Mouse (Mus musculus) mature B cell (primary cell): ENCODE results near the gene Foxp2.

ENCODE experiments used
- in situ Hi-C: fragments of 300-500 bp; cut with MboI; formaldehyde crosslinking; loops from 2 replicates; pipeline ENCODE4 v1.14.3; 2019

The Foxp2 gene

DNA sequence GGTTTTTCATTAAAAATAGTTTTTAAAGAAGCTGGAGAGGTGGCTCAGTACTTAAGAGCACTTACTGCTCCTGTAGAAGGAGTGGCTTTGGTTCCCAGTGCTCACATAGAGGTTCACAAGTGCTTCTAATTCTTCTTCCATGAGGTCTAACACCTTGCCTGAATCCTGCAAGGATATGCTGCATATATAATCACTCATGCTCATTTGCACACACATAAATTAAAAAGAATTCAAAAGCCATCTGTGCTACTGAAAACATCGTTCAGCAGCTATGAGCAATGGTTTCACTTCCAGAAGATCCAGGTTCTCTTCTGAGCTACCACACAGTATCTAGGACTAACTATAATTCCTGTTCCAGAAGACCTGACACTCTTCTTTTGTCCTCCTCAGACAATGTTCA lies 200.4 kb downstream of the Foxp2 start:
- in situ Hi-C loops, result no loop called here

DNA sequence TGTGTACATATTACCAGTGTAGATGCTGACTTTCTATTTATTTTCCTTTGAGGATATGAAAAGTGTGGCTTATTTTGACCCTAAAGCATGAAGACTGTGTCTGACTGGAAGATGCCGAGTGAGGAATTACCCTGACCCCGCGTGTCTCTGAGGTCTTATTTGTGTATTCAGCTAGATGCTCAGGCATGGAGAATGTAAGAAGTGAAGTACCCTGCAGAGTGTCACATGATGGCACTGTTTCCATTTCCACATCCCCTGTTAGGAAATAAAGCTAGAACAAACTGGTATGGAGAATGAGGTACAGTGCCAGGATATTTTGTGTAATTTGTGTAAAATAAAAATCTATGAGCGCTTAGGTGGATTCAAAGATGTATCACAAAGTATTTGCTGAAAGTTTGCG lies 219.8 kb downstream of the Foxp2 start:
- in situ Hi-C loops, result no loop called here

DNA sequence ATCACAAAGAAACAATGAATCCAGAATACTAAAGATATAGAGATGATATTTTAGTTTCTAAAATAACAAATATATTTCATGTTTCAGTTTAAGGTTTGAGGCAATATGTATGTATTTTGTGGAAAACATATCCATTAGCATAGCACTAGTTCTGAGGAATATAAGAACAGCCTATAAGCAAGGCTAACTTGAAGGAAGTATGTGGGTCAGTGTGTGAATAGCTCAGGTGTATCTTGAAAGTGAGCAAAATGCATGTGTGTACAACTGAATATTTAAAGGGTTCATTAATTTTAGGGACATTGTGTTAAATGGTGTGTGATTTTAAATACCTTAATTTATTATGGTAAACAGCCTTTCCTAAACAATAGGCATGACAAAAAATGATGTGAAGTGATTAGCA lies 220.2 kb downstream of the Foxp2 start:
- in situ Hi-C loops, result no loop called here

DNA sequence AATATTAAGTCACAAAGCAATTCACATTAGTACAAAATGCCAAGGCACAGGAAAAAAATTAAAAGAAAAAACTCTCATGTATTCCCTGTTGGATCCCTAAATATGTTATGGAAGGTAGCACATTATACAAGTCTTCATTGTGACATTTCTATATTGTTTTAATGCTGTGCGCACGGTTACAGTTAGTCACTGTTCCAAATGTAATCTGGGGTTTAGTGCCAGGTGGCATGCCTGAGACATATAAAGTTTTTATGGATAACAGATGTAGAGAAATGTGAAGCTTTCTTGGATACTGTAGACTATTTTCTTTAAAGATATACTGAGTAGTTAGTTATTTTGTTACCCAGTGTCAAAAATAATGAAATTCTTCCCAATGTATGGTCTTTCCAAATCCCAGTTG lies 229.0 kb downstream of the Foxp2 start:
- in situ Hi-C loops, result no loop called here

DNA sequence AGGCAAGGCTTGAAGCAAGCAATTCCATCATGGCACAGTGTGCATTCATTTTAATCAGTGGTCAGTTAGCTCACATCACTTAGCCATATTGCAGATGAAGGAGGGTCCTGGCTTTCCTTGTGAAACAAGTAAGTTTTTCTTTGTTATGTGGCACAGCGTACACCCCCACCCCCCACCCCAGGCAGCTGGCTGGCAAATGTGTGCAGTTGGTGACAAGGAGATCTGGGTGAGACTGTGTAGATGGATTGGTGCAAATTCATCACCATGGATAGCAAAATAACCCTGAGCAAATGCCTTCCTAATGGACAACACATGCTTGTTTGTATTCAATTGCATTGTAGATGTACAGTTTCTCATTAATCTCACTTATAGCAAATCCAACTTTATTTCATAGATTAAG lies 240.9 kb downstream of the Foxp2 start:
- in situ Hi-C loops, result no loop called here

DNA sequence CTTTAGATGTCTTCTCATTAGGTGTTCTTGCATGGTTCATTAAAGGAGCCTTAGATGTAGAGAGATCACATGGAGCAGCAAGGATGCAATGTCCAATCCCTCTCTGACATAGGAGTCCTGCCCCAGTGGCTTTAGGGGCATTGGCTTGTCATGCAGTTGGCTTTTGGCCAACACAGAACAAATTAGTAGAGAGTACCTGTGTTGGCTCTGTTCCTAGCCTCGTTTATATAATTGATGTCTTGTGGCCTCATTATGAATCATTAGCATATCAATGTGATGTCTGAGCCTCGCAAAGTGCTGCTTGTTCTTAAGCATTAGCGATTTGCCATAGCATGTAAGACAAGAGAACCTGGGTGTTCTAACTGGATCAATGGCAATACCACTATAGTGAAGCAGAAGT lies 250.5 kb downstream of the Foxp2 start:
- in situ Hi-C loops, result no loop called here

DNA sequence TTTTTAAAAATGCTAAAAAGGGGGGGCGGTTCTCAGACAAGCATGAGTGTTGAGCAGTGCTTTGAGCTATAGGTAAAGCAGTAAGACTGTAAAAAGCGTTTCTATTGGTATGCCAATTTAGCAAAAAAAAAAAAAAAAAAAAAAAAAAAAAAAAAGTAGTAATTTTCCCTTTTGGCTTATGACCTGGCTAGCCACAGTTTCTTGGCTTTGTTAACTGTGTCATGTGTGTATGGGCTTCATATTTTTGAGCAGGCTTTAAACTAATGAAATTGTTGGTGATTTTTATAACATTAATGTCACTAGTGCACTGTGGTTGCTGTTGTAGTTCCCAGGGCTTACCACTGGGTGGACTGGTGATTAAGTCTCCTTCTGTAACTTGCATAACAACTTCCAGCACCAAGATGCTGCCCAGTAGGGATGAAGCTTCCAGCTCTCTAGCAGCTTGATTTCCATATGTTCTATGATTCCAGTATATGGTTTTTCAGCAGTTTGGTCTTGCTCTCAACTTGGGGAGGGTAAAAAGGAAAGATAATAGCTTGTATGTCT lies 262.4 kb downstream of the Foxp2 start:
- in situ Hi-C loops, result no loop called here

DNA sequence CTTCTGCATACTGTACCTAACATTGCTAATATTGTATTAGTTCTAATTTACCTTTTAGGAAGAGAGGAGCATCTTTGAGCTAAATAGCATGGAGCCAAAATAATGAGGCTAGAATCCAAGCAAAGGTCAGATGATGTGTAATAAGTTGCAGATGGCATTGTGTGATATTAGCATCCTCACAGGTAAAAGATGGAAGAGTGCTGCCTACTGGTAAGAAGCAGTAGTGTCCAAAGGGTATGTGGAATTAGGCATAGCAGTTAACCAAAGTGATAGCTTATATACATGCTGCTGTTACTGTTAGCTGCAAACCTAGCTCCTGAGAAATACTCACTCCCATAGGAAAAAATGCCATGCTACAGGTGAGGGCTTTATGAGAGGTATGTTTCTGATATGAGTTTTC lies 275.6 kb downstream of the Foxp2 start:
- in situ Hi-C loops, result no loop called here

DNA sequence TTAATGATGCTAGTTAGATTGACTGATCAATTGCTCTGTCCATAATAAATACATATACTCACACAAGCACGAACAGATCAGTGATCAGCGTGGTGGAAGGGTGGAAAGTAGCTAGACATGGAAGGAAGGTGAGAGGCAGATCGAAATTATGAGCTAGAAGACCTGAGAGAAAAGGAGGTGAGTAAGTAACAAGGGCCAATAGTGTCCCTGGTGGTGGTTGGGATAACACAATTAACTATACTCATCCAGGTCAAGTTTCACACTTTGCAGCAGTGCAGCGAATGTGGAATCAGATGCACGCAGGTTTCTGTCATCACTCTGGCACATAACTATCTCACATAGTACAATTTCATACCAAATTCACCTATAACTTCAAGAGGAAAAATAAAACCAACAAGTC lies 291.7 kb downstream of the Foxp2 start:
- in situ Hi-C loops, result no loop called here

DNA sequence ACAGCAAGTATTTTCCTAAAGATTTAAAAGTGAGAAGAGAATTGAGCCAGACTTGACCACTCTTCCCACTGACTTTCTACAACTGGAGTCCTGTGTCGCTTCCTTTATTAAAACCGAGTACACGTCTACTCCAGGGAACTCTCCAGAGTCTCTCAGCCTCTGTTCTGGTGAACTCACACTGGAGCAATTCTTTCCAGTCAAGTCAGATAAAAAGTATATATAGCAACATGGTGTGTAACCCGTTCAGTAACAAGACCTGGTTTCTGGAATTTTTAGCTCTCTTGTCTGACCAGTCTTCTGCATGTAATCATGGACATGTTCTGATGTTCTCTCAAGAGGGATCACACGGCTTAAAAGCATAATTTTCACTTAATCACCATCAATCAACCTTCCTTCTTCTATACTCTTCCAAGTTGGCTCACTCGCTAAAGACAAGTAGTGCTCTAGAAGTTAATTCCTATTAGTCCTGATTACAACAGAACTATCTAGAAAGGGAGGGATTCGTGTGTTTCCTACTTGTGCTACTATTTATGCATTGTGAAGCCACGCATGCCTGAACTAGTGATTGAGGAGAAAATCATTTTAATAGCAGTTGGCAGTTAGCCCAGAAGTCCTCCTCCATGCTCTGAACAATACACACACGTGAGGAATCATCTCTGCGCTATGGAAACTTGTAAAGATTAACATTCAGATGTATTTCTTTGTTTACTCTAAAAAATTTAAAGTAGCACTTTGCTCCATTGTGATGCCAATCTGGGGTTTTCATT lies 341.2 kb downstream of the Foxp2 start:
- in situ Hi-C loops, result no loop called here

DNA sequence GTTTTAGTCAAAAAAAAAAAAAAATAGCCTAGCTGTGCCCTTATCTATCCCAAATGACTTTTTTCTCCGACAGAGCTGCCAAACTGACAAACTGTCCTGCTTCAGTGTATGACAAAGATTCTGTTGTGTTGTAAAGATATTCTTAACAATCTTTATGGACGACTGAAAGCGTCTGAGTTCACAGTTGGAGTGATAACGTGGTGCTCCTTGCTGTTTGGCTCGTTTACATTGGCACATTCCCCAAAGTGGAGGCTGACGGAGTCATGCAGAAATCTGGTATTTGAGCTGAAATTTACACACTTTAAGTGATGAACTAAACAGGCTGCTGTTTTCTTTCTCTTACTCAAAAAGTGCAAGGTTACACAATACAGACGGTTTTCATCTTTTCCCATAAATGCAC lies 356.2 kb downstream of the Foxp2 start:
- in situ Hi-C loops, result no loop called here

DNA sequence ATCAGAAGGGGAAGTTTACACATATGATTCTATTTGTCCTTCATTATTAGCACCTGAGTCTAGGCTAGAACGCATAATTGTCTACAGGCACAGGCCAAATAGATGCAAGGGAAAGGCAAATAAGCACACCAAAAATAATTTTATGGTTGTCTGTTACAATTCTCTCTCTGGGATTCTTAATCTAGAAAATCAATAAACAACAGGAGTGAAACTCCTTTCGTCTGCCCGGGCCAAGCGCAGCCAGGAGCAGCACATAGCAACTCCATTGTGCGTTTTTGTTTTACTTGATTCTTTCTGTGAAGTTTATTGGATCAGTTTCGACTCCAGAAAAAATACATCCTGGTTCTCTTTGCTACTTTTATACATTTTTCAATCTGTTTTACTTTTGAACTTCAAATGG lies 356.7 kb downstream of the Foxp2 start:
- in situ Hi-C loops, result no loop called here

DNA sequence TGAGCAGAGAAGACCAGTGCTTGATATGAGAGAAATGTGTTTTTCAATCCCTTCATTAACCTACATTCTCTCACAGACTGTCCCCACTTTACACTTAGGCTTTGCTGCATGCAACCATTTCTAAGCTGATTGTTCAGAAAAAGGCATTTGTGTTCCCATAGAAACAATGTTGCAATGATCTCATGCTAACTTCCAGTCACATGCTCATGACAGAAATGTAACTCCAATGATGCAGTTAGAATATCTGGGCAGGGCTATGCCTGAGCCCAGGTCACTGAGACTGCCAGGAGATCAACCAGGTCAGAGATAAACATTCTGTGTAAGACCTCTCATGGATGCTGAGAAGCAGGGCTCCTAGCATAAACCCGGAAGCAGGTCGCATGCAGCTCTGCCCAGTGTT lies 367.0 kb downstream of the Foxp2 start:
- in situ Hi-C loops, result no loop called here

DNA sequence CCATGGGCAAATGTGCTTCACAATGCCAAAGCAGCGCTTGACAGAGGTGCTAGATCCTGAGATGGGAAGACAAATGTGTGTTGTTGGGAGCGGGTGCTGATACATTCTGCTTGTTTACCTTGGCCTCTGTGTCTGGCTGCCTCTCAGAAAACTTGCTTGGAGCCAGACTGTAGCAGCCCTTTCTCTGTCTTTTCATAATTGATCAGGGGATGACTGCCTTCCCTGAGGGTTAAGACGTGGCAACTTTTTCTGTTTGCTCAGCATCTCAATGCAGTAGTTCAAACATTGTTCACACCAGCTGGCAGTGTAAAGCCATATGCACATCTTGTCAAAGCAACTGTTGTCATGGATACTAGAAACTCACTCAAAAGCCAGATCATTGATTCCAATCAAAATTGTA lies 384.1 kb downstream of the Foxp2 start:
- in situ Hi-C loops, result no loop called here

DNA sequence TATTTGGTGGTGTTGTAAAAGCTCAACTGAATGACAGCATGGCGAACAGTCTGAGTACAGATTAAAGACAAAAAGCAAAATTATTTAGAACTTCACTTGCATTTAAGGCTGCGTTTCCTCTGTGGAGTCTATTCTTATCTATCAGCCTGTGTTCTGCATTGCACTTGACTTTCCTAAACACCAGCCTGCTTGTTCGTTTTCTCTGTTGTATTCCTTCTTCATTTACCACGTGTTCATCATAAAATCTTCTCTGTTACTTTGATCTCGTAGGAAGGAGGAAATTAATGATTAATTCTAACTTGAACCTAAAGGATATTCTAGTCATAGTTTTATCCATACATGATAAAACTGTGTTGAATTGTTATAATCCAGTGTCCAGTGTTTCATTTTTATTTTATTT lies 392.9 kb downstream of the Foxp2 start:
- in situ Hi-C loops, result no loop called here

DNA sequence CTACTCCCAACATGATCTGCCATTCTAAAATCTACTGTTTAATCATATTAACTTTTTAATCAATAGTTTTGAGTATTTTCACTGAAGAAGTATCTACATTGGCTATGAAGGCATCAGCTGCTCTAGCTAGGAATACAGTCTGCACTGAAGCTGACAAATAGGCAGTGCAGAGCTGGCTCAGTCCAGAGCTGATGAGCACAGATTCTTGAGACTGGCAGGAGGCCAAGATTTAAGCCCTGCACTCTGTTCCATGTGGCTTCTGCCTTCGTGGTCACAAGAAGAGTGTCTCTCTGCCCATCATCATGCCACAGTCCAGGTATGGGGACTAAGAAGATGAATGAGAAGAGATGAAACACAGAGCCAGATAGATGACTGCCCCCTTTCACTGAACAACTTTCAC lies 398.1 kb downstream of the Foxp2 start:
- in situ Hi-C loops, result no loop called here

DNA sequence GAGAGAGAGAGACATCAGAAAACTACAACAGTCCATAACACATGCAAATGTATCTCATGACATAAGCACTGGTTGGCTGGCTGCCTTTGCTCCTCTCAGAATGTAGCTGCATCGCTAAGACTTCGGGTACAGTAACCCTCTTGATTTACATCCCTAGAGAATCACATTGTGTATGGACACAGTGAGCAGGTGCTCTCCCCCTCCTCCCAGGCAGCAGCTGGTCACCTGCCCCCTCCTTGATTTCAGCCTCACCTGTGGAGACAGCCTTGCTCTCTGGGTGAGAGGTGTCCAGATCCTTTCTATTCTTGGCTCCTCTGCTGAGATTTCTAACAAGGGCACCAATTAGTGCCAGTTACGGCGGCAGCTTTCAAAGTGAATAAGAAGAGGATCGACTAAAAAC lies 409.5 kb downstream of the Foxp2 start:
- in situ Hi-C loops, result no loop called here

DNA sequence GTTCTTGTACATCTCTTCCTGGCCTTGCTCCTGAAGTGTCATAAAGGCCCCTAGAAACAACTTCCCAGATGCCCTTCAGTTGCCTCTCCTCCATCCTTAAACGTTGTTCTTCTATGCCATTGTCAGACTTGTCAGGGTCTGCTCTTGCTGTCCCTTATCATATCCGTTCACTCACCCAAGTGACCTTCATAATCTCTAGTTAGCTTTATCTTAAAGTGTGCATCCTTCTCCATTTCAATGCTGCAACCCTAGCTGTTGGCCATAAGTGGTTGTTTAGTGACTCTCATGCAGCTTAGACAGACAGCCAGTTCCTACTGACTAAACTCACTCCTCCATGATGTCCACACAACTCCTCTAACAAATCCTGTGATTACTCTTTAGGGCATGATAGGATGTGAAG lies 415.8 kb downstream of the Foxp2 start:
- in situ Hi-C loops, result no loop called here

DNA sequence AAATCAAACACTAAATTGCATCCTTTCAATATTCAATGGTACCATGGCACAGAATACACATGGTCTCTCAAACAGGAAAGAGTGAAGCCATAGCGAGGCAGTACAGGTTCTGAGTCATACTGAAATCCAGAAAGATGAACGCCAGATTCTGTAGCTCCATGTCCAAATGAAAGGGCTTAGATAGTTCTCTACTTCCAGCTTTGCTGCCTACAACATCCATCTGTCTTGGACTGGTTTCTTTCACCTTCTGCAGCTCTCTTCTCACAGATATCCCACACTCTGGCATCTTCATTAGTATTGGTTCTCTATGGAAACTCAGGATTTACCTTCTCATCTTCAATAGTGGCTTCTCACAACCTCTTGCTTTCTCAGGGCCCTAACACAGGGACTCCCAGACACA lies 417.2 kb downstream of the Foxp2 start:
- in situ Hi-C loops, result no loop called here

DNA sequence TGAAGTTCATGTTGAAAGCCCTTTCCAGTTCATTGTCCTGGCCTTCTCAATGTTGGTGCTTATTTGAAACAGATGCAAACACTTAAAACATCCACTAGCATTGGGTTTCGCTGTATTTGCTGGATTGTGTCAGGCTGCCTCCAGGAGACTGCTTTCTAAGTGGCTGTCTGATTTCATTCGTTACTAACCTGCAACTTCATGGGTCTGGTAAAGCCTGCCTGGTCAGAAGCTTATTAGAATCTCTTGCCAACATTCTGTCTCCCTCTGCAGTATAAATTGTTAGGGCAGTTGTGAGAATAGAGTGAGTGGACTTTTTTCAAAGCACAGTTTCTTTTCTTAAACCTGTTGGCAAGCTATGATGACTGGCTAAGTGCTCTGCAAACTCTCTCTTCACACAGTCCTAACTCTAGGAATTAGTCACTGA lies 420.4 kb downstream of the Foxp2 start:
- in situ Hi-C loops, result no loop called here

DNA sequence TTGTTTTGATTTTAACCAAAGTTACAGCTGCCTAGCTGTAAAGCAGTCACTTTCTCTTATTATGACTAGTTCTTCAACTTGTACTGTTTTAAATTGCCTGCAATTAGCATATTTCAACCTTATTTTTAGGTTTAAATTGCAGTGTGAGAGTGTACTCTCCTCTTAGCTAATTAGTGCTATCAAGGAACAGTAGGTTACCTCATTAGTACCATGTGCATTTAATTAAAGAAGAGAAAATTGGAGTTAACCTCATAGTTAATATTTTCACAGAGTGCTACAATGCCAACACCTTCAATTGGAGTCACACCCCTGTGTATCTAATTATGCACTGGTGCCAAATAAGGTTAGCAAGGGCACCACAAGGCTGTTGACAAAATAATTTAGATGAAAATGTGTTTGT lies 421.9 kb downstream of the Foxp2 start:
- in situ Hi-C loops, result no loop called here

DNA sequence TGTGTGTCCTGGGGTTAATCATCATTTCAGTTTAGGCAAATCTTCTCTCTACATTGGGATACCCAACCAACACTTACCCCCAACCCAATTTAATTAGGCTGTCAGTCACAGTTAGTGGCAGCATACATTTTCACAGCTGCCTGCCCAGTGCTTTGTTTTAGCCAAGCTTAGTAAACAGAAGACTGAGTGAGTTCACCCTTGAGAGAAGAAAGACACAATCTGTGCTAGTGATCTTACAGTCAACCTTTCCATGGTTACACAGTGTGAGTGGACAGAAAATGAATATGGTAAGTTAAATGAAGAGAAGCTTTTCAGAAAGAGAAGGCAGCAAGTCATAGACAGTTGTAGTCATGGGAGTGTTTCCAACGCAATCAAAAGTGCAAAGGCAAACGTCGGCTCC lies 446.6 kb downstream of the Foxp2 start:
- in situ Hi-C loops, result no loop called here

DNA sequence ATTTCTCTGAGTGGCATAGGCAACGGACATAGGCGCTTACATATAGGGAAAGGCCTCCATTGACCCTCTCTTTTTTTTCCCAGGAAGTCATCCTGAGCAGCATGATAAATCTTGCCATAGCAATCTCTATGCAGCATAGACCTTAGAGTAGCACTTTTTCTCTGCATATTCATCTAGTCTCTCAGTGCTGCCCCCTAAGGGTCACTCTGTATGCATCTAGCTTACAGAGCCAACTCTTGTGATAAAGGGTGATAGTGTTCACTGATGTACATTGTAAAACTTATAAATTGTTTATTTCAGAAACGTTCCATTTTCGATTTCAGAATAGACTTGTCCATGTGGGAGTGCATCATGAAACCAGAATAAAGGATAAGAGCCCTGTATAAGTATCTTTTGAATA lies 454.7 kb downstream of the Foxp2 start:
- in situ Hi-C loops, result no loop called here

DNA sequence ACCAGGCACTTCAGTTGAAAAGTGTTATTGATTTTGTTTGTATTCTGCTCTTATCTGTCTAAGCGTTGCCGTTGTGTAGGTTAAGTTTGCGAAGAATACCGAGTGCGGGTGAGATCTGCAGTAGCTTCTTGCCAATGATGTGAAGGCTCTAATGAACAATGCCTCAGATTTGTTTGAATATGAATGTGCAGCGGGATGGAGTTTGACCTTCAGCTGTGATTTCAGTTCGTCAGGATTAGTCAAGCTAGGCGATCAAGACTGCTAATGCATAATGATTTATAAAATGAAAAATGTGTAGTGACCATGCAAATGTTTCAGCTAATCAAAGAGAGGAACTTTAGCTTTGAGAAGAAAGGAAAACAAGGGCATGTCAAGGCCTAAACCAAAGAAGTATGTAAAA lies 469.1 kb downstream of the Foxp2 start:
- in situ Hi-C loops, result no loop called here
